Mouse (Mus musculus) heart, embryonic 14.5 days (tissue): Measurements from ENCODE around the gene Gm11146. TPM values are rescaled to one million over a fixed set of nuclear protein-coding genes. Genes with fewer than 3 reads are reported as not detected.

Experiments used
- ATAC-seq: fragments of 200-750 bp; cut with Nextera tagmentation; 2 replicates; pipeline ENCODE4 v1.8.0; 2017; ENCODE audit warnings: low read depth, moderate TSS enrichment; ENCODE audit not compliant: insufficient number of reproducible peaks, insufficient read depth, low FRiP score
- H3K27ac ChIP-seq, 2 experiments: fragments of 200-500 bp in 1 of 2; fragments of 300-500 bp in 1 of 2; sonication (generic) in 1 of 2; replicated peaks in 1 of 2; 2 replicates each; pipeline ENCODE4 v1.5.1; 2012 to 2014; ENCODE audit warnings: low read depth in 2 of 2, low read length in 2 of 2, control low read depth in 1 of 2, mild to moderate bottlenecking in 1 of 2, mixed read lengths in 1 of 2; ENCODE audit not compliant: control insufficient read depth in 1 of 2, insufficient read depth in 1 of 2
- H3K27me3 ChIP-seq: fragments of 300-500 bp; sonication (generic); 2 replicates; pipeline ENCODE4 v1.6.1; 2014; ENCODE audit warnings: mild to moderate bottlenecking, low read length, control low read depth; ENCODE audit not compliant: control insufficient read depth, insufficient read depth
- H3K36me3 ChIP-seq: fragments of 300-500 bp; sonication (generic); 2 replicates; pipeline ENCODE4 v1.6.1; 2014; ENCODE audit warnings: mild to moderate bottlenecking, control low read depth, low read length, mixed read lengths; ENCODE audit not compliant: control insufficient read depth, insufficient read depth
- H3K4me1 ChIP-seq, 2 experiments: fragments of 200-500 bp in 1 of 2; fragments of 300-500 bp in 1 of 2; sonication (generic) in 1 of 2; 2 replicates each; pipeline ENCODE4 v1.6.1; 2012 to 2014; ENCODE audit warnings: low read length in 2 of 2, control low read depth in 1 of 2, mixed read lengths in 1 of 2; ENCODE audit not compliant: control insufficient read depth in 2 of 2, insufficient read depth in 2 of 2
- H3K4me2 ChIP-seq: fragments of 300-500 bp; sonication (generic); 2 replicates; pipeline ENCODE4 v1.6.1; 2014; ENCODE audit warnings: mild to moderate bottlenecking, low read length
- H3K4me3 ChIP-seq, 2 experiments: fragments of 200-500 bp in 1 of 2; fragments of 300-500 bp in 1 of 2; sonication (generic) in 1 of 2; 2 replicates each; pipeline ENCODE4 v1.5.1; 2012 to 2014; ENCODE audit warnings: low read length in 2 of 2, mild to moderate bottlenecking in 2 of 2, control low read depth in 1 of 2, low read depth in 1 of 2, moderate library complexity in 1 of 2; ENCODE audit not compliant: control insufficient read depth in 1 of 2, insufficient read depth in 1 of 2
- H3K9ac ChIP-seq: fragments of 300-500 bp; sonication (generic); 2 replicates; pipeline ENCODE4 v1.6.1; 2014; ENCODE audit warnings: mild to moderate bottlenecking, low read length
- H3K9me3 ChIP-seq: fragments of 300-500 bp; sonication (generic); 2 replicates; pipeline ENCODE4 v1.6.1; 2016; ENCODE audit warnings: low read length, control low read depth; ENCODE audit not compliant: control insufficient read depth
- WGBS: fragments of 180-500 bp; shearing (Covaris S2); extraction: QIAGEN DNeasy Blood & Tissue Kit; methylation state at CpG from one replicate; pipeline ENCODE4 v1.1.7; 2014; 5-methylcytosine and 5-hydroxymethylcytosine counted together
- polyA plus RNA-seq: library from polyadenylated mRNA; unstranded; fragments of >200 nt; fragmentation: Nextera tagmentation; extraction: Ambion mirVana; gene quantifications from 2 replicates; pipeline ENCODE4 v1.2.1, GENCODE M21; 2014

Gene Gm11146
- polyA plus RNA-seq, 1 experiment from 2014 or later, result not detected

GRCm38 (mm10) chr16:77595661-77596060 lies 6.2 kb downstream of the Gm11146 start:
- ATAC-seq, result no peak
- H3K4me2 ChIP-seq, result no peak overlapping the region
- H3K4me3 ChIP-seq, result no peak overlapping the region
- peaks cover 10 to 21% of the 10 kb centered on the region in 2 experiments for H3K4me1 ChIP-seq
- H3K9ac ChIP-seq, result no peak overlapping the region
- no peak overlapping the region for H3K27ac ChIP-seq
- WGBS, result 88% methylated on average over 7 of the region's 7 CpGs
- 0 out of 2 replicates have a peak, but pooled peaks cover 4% of the 10 kb centered on the region for H3K9me3 ChIP-seq
- no peaks in the 10 kb centered on the region for H3K27me3 ChIP-seq
- H3K36me3 ChIP-seq, result peaks cover 8% of the 10 kb centered on the region; the same call in 1 of the 2 replicates

- Histone ChIP-seq H3K4me2 (peak overlapping the region; percentile 63), H3K27ac (peak overlapping the region; percentile 22 to 57; a peak in 3 of 4 replicates), H3K27me3 (no peaks in the 10 kb centered on the region), H3K4me1 (peaks cover 10 to 21% of the 10 kb centered on the region in 2 experiments), H3K4me3 (peak overlapping the region; percentile 18 to 21), H3K9ac (peak overlapping the region; percentile 50; the same call in 1 of the 2 replicates), H3K36me3 (peaks cover 8% of the 10 kb centered on the region; the same call in 1 of the 2 replicates), H3K9me3 (0 out of 2 replicates have a peak, but pooled peaks cover 4% of the 10 kb centered on the region)
- 50% methylated on average over 13 of the region's 13 CpGs for WGBS
- no peak for ATAC-seq
Observed at GRCm38 (mm10) chr16:77594553-77594952, 7.3 kb downstream of the Gm11146 start.

- Histone ChIP-seq H3K4me1 (peaks cover 10 to 21% of the 10 kb centered on the region in 2 experiments), H3K36me3 (peaks cover 8% of the 10 kb centered on the region; the same call in 1 of the 2 replicates), H3K9ac (peak overlapping the region; percentile 34; the same call in 1 of the 2 replicates), H3K27ac (peak overlapping the region; percentile 59 to 73), H3K9me3 (0 out of 2 replicates have a peak, but pooled peaks cover 4% of the 10 kb centered on the region), H3K27me3 (no peaks in the 10 kb centered on the region), H3K4me3 (peak overlapping the region; percentile 27 to 31), H3K4me2 (peak overlapping the region; percentile 63)
- no peak for ATAC-seq
- WGBS, result 16% methylated on average over 12 of the region's 12 CpGs
Observed at GRCm38 (mm10) chr16:77593828-77594421, 8.0 kb downstream of the Gm11146 start.

- ATAC-seq, result no peak
- Histone ChIP-seq H3K4me2 (peak overlapping the region; percentile 63; the same call in 1 of the 2 replicates), H3K27ac (peak overlapping the region; percentile 0 to 73; a peak in 1 of 4 replicates), H3K9ac (no peak overlapping the region), H3K27me3 (no peaks in the 10 kb centered on the region), H3K4me3 (no peak overlapping the region), H3K9me3 (0 out of 2 replicates have a peak, but pooled peaks cover 4% of the 10 kb centered on the region), H3K4me1 (peaks cover 10 to 21% of the 10 kb centered on the region in 2 experiments), H3K36me3 (peaks cover 8% of the 10 kb centered on the region; the same call in 1 of the 2 replicates)
- WGBS, result 61% methylated on average over 3 of the region's 3 CpGs
Observed at GRCm38 (mm10) chr16:77592986-77593385, 8.9 kb downstream of the Gm11146 start.

GRCm38 (mm10) chr16:77573036-77573435 lies 28.9 kb downstream of the Gm11146 start:
- Histone ChIP-seq H3K4me1 (0 out of 4 replicates have a peak, but pooled peaks cover 0 to 1% of the 10 kb centered on the region in 2 experiments), H3K4me3 (no peak overlapping the region), H3K27ac (no peak overlapping the region), H3K4me2 (no peak overlapping the region), H3K9me3 (no peaks in the 10 kb centered on the region), H3K36me3 (no peaks in the 10 kb centered on the region), H3K27me3 (no peaks in the 10 kb centered on the region), H3K9ac (no peak overlapping the region)
- ATAC-seq, result no peak
- 82% methylated on average over 5 of the region's 5 CpGs for WGBS

- Histone ChIP-seq H3K9me3 (no peaks in the 10 kb centered on the region), H3K4me2 (no peak overlapping the region), H3K9ac (no peak overlapping the region), H3K4me1 (0 out of 4 replicates have a peak, but pooled peaks cover 0 to 3% of the 10 kb centered on the region in 2 experiments), H3K27me3 (no peaks in the 10 kb centered on the region), H3K4me3 (no peak overlapping the region), H3K36me3 (no peaks in the 10 kb centered on the region), H3K27ac (no peak overlapping the region)
- no peak for ATAC-seq
- WGBS, result 88% methylated on average over 8 of the region's 8 CpGs
Observed at GRCm38 (mm10) chr16:77569457-77569856, 32.4 kb downstream of the Gm11146 start.

- Histone ChIP-seq H3K27ac (no peak overlapping the region), H3K4me3 (no peak overlapping the region), H3K9ac (no peak overlapping the region), H3K4me1 (peaks cover 0 to 6% of the 10 kb centered on the region in 2 experiments; a peak in 1 of 4 replicates), H3K4me2 (no peak overlapping the region), H3K9me3 (no peaks in the 10 kb centered on the region), H3K27me3 (no peaks in the 10 kb centered on the region), H3K36me3 (no peaks in the 10 kb centered on the region)
- 52% methylated on average over 3 of the region's 3 CpGs for WGBS
- no peak for ATAC-seq
Observed at GRCm38 (mm10) chr16:77568384-77568783, 33.5 kb downstream of the Gm11146 start.
